ENCODE assay signal across 8 mouse cellular contexts in the genomic region with DNA sequence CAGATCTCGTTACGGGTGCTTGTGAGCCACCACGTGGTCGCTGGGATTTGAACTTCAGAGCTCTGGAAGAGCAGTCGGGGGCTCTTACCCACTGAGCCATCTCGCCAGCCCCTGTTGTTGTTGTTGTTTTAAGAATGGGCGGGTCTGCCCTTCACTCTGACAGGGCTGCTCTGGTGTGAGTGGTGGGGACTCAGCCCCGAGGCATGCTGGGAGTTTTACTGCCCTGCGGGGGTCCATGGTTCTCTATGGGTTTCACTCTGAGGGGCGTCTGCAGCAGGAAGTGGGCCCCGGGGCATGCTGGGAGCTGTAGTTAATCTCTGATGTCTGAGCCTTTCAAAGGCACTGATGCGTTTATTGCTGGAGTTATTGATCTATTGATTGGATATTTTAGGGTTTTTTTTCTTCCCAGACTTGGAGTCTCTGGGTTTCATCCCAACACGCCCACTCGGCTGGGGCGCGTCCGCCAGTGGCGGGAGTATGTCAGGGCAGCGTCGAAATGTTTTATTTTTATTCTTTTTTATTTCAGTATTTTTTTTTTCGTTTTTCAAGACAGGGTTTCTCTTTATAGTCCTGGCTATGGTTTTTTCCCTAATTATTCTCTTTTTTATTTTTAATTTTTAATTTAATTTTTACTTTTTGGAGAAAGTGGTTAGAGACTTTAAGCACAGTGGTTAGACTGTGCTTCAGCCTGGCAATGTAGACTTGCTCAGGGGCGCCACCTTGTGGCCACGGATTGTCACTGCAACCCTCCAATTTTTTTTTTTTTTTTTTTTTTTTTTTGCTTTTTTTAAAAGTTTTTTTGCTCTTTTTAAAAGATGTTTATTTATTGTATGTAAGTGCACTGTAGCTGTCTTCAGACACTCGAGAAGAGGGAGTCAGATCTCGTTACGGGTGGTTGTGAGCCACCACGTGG. TPM values are rescaled to one million over a fixed set of nuclear protein-coding genes. Genes with fewer than 3 reads are reported as not detected.
DNase-seq lines count a peak whose midpoint lies in the region; ATAC-seq lines count a peak whose summit lies in the region.
"Not testable (repeated sequence)": the region's sequence is repeated elsewhere in the genome, so short reads cannot be mapped to it uniquely, and the experiment has no call there.

No protein-coding gene starts in this region.

- not testable (repeated sequence) for H3K9ac ChIP-seq in embryonic facial prominence, embryonic 11.5 days (replicated peaks; ENCODE audit: low read length); liver, embryonic 12.5 days; stomach, embryonic 14.5 days (replicated peaks; ENCODE audit: low read depth, low read length)

- peak; percentile 92 for DNase-seq in 416B (ENCODE audit: low read depth)
- DNase-seq in adrenal gland, postnatal 10 days = peak; percentile 79
- peak; percentile 88 for DNase-seq in embryonic facial prominence, embryonic 11.5 days (ENCODE audit: low spot score)
- peak; percentile 85 for DNase-seq in heart, embryonic 10.5 days (ENCODE audit: low spot score)
- DNase-seq in kidney, adult 18-20 months = peak; percentile 72

- not testable (repeated sequence) for H3K4me2 ChIP-seq in embryonic facial prominence, embryonic 11.5 days (ENCODE audit: low read depth, low read length)
- 0 out of 2 replicates have a peak overlapping the region, but pooled peaks have one; percentile 0 for H3K4me2 ChIP-seq in liver, embryonic 12.5 days
- peak overlapping the region; percentile 13 for H3K4me2 ChIP-seq in stomach, embryonic 14.5 days (replicated peaks; ENCODE audit: low read depth, low read length)

- peaks cover 17% of the 10 kb centered on the region for H3K36me3 ChIP-seq in embryonic facial prominence, embryonic 11.5 days (replicated peaks; ENCODE audit: control insufficient read depth, insufficient read depth, low read depth, low read length)
- H3K36me3 ChIP-seq in heart, embryonic 10.5 days = peaks cover 41% of the 10 kb centered on the region
- H3K36me3 ChIP-seq in liver, embryonic 12.5 days = peaks cover 56% of the 10 kb centered on the region
- peaks cover 40% of the 10 kb centered on the region for H3K36me3 ChIP-seq in stomach, embryonic 14.5 days (ENCODE audit: control insufficient read depth, insufficient read depth, low read length)

- not testable (repeated sequence) for H3K4me1 ChIP-seq in embryonic facial prominence, embryonic 11.5 days (ENCODE audit: control insufficient read depth, insufficient read depth, low read length); heart, embryonic 10.5 days; liver, embryonic 12.5 days; stomach, embryonic 14.5 days (ENCODE audit: control insufficient read depth, insufficient read depth, low read length)

- ATAC-seq in embryonic facial prominence, embryonic 11.5 days (replicated peaks; ENCODE audit: insufficient number of reproducible peaks, low FRiP score, low TSS enrichment, low read depth) = peak; percentile 92
- peak; percentile 74 for ATAC-seq in liver, embryonic 12.5 days
- ATAC-seq in monocyte, adult 5-6 weeks (replicated peaks; ENCODE audit: insufficient number of reproducible peaks, low FRiP score, low TSS enrichment, poor library complexity, severe bottlenecking) = peak; percentile 54
- ATAC-seq in stomach, embryonic 14.5 days (ENCODE audit: insufficient number of reproducible peaks, insufficient read depth, low FRiP score, low read depth) = peak; percentile 76

- WGBS in embryonic facial prominence, embryonic 11.5 days = 53% methylated on average over 27 of the region's 27 CpGs
- WGBS in heart, embryonic 10.5 days = 66% methylated on average over 27 of the region's 27 CpGs
- 59% methylated on average over 27 of the region's 27 CpGs for WGBS in liver, embryonic 12.5 days (ENCODE audit: insufficient replicate concordance)
- WGBS in stomach, embryonic 14.5 days = 51% methylated on average over 27 of the region's 27 CpGs

- not testable (repeated sequence) for H3K27ac ChIP-seq in embryonic facial prominence, embryonic 11.5 days (replicated peaks; ENCODE audit: low read depth, low read length); heart, embryonic 10.5 days; liver, embryonic 12.5 days; stomach, embryonic 14.5 days (ENCODE audit: low read length)

- H3K9me3 ChIP-seq in embryonic facial prominence, embryonic 11.5 days (replicated peaks; ENCODE audit: control insufficient read depth, low read length) = peaks cover 19% of the 10 kb centered on the region
- peaks cover 42% of the 10 kb centered on the region for H3K9me3 ChIP-seq in heart, embryonic 10.5 days
- H3K9me3 ChIP-seq in liver, embryonic 12.5 days (replicated peaks) = peaks cover 39% of the 10 kb centered on the region
- H3K9me3 ChIP-seq in stomach, embryonic 14.5 days (ENCODE audit: control insufficient read depth, low read depth, low read length) = peaks cover 24% of the 10 kb centered on the region

- not testable (repeated sequence) for H3K4me3 ChIP-seq in embryonic facial prominence, embryonic 11.5 days (ENCODE audit: low read depth, low read length); heart, embryonic 10.5 days
- peak overlapping the region; percentile 0; the same call in 1 of the 2 replicates for H3K4me3 ChIP-seq in liver, embryonic 12.5 days
- H3K4me3 ChIP-seq in stomach, embryonic 14.5 days (ENCODE audit: low read depth, low read length) = peak overlapping the region; percentile 7; the same call in 1 of the 2 replicates

- not testable (repeated sequence) for H3K27me3 ChIP-seq in embryonic facial prominence, embryonic 11.5 days (ENCODE audit: control insufficient read depth, insufficient read depth, low read length); heart, embryonic 10.5 days (ENCODE audit: insufficient read depth, poor library complexity, severe bottlenecking); liver, embryonic 12.5 days (replicated peaks); stomach, embryonic 14.5 days (ENCODE audit: control insufficient read depth, insufficient read depth, low read length)

RNA-seq across cellular contexts. Expression of a gene that starts 8.1 kb away (rescaled TPM):
- 100 to 1,000 TPM; 102 to 237 TPM for total RNA-seq in adrenal gland, postnatal 10 days (2021)
- polyA plus RNA-seq in embryonic facial prominence, embryonic 11.5 days (2014; fragmentation: Nextera tagmentation; extraction: Ambion mirVana) = 154 and 162 TPM in 2 replicates
- polyA plus RNA-seq in heart, embryonic 10.5 days (2016; fragmentation: Nextera tagmentation; extraction: Ambion mirVana) = 121 and 172 TPM in 2 replicates
- polyA plus RNA-seq in liver, embryonic 12.5 days (2016; fragmentation: Nextera tagmentation; extraction: Ambion mirVana) = 196 and 237 TPM in 2 replicates
- total RNA-seq in monocyte, adult 5-6 weeks (2017) = 32.2 to 120 TPM (median 52.2 TPM) in 3 replicates
- polyA plus RNA-seq in stomach, embryonic 14.5 days (2014; fragmentation: Nextera tagmentation; extraction: Ambion mirVana) = 236 and 294 TPM in 2 replicates
